Mouse (Mus musculus): Measurements from ENCODE around the gene Gabrb1. TPM values are rescaled to one million over a fixed set of nuclear protein-coding genes. Genes with fewer than 3 reads are reported as not detected.

The Gabrb1 gene
- polyA plus RNA-seq, 1 experiment = not detected

DNA sequence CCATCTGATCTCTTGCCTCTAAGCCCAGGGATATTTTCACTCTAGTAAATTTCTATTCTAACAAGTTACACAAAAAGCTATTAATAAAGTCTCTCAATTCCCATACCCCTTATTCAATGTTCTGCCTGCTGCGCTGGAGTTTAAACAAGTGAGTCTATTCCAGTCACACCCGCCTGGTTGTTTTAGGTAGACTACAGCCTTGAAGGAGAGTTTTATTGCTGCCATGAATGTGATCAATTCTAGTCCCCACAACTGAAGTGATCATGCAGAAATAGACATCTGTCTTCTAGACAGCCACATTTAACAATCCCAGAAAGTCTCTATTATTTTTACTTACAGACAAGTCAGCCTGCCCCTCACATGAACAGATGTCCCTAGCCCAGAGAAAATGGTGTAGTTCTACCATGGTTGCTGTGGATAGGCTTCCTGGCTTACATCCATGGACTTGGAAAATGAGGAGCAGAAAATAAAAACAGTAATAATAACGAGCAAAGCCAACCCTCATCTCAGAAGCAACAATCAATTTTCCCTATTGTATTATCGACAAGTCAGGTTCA is 307.0 kb downstream of the Gabrb1 start:
- H3K36me3 ChIP-seq (ENCODE audit: control insufficient read depth, insufficient read depth, low read length) = no peaks in the 10 kb centered on the region
- H3K4me3 ChIP-seq (ENCODE audit: extremely low read depth, insufficient read depth, insufficient read length) = no peak overlapping the region
- TF ChIP-seq CTCF (IDR thresholded peaks at IDR 0.05; ENCODE audit: extremely low read depth, insufficient read depth, insufficient read length, insufficient replicate concordance) (no peak), POLR2A (IDR thresholded peaks at IDR 0.05; ENCODE audit: low read depth, low read length) (no peak)
- no peaks in the 10 kb centered on the region for H3K27me3 ChIP-seq (ENCODE audit: control insufficient read depth, insufficient read depth, low read length)
- no peak for DNase-seq (ENCODE audit: low read depth in 1 of 2, low spot score in 2 of 2)
- 86% methylated on average over 4 of the region's 4 CpGs for WGBS
- no peaks in the 10 kb centered on the region for H3K4me1 ChIP-seq (ENCODE audit: control insufficient read depth, insufficient read depth, insufficient read length)
- no peak overlapping the region for H3K27ac ChIP-seq (ENCODE audit: insufficient read depth, low read length)

DNA sequence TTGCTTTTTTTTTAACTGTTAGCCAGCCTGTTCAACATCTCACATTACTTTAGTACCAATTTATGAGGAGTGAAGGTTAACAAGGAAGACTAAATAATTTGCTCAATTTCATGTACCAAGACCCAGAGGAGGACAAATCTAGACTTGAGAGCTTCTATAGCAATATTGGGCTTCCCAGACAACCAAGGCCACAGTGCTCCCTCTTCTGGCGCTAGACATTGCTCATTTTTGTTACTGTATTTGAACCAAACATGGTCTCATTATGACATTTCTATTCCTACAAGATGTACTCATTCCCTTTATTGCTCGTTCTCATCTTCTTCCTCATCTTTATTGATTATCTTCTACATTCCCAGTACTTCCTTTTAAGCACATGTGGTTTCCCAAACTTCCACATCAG is 307.6 kb downstream of the Gabrb1 start:
- DNase-seq (ENCODE audit: low read depth in 1 of 2, low spot score in 2 of 2) = no peak
- Histone ChIP-seq H3K4me3 (ENCODE audit: extremely low read depth, insufficient read depth, insufficient read length) (no peak overlapping the region; the same call in 1 of the 2 replicates), H3K36me3 (ENCODE audit: control insufficient read depth, insufficient read depth, low read length) (no peaks in the 10 kb centered on the region), H3K27ac (ENCODE audit: insufficient read depth, low read length) (no peak overlapping the region), H3K27me3 (ENCODE audit: control insufficient read depth, insufficient read depth, low read length) (no peaks in the 10 kb centered on the region), H3K4me1 (ENCODE audit: control insufficient read depth, insufficient read depth, insufficient read length) (no peaks in the 10 kb centered on the region)
- WGBS = 60% methylated on average over 2 of the region's 2 CpGs
- TF ChIP-seq POLR2A (IDR thresholded peaks at IDR 0.05; ENCODE audit: low read depth, low read length) (no peak), CTCF (IDR thresholded peaks at IDR 0.05; ENCODE audit: extremely low read depth, insufficient read depth, insufficient read length, insufficient replicate concordance) (no peak)

DNA sequence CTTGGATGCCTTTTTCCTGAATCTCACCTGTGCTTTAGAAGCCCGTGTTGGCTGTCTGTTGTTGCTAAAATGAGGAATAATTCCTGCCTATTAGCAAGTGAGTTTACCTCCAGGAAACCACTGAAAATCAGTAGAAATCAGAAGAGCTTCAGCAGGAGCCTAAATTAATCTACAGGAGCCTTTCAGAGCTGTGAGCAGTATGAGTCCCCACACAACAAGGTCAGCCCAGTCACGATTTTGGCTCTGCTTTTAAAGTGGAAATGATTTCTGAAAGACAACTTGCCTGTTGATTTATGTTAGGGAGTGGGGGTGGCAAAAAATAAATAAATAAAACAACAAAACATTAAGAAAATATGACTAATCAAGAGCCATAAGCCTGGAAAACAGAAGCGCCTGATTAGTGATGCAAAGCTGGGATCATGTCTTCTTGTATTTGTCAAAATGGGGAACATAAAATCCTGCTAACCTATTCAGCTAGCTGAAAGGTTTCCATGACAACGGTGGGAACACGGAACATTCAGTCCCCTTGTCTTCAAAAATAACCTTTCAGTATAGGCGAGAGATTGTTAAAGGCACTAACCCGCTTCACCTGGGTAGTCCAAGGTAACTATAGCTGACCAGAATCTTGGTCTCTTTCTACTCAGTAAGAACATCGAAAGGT is 312.4 kb downstream of the Gabrb1 start:
- no peaks in the 10 kb centered on the region for H3K36me3 ChIP-seq (ENCODE audit: control insufficient read depth, insufficient read depth, low read length)
- H3K27ac ChIP-seq (ENCODE audit: insufficient read depth, low read length) = no peak overlapping the region
- H3K4me3 ChIP-seq (ENCODE audit: extremely low read depth, insufficient read depth, insufficient read length) = no peak overlapping the region
- no peaks in the 10 kb centered on the region for H3K4me1 ChIP-seq (ENCODE audit: control insufficient read depth, insufficient read depth, insufficient read length)
- no peak for TF ChIP-seq POLR2A (IDR thresholded peaks at IDR 0.05; ENCODE audit: low read depth, low read length)
- no peak for TF ChIP-seq CTCF (IDR thresholded peaks at IDR 0.05; ENCODE audit: extremely low read depth, insufficient read depth, insufficient read length, insufficient replicate concordance)
- no peak for DNase-seq (ENCODE audit: low read depth in 1 of 2, low spot score in 2 of 2)
- H3K27me3 ChIP-seq (ENCODE audit: control insufficient read depth, insufficient read depth, low read length) = no peaks in the 10 kb centered on the region
- WGBS = 72% methylated on average over 8 of the region's 8 CpGs

DNA sequence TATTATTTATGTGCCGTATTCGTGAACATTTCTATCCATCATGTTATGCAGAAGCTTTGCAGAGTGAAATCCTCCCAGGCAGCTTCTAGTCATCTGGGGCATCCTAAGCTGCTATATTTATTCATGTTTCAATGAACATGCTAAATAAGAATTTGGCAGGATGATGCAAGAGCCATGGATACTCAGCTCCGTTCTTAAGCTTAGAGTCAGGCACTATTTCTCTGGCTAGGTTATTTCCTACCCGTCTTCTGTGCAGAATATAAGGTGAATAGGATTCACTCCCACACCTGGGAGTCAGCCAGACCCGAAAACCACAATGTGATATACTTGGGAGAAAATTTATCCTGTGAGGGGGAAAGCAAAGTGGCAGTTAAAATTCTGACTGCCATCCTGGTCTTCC is 314.9 kb downstream of the Gabrb1 start:
- H3K27ac ChIP-seq (ENCODE audit: insufficient read depth, low read length) = no peak overlapping the region
- TF ChIP-seq CTCF (IDR thresholded peaks at IDR 0.05; ENCODE audit: extremely low read depth, insufficient read depth, insufficient read length, insufficient replicate concordance) (no peak), POLR2A (IDR thresholded peaks at IDR 0.05; ENCODE audit: low read depth, low read length) (no peak)
- H3K27me3 ChIP-seq (ENCODE audit: control insufficient read depth, insufficient read depth, low read length) = no peaks in the 10 kb centered on the region
- H3K36me3 ChIP-seq (ENCODE audit: control insufficient read depth, insufficient read depth, low read length) = no peaks in the 10 kb centered on the region
- WGBS = 74% methylated on average over 5 of the region's 5 CpGs
- no peak for DNase-seq (ENCODE audit: low read depth in 1 of 2, low spot score in 2 of 2)
- H3K4me3 ChIP-seq (ENCODE audit: extremely low read depth, insufficient read depth, insufficient read length) = no peak overlapping the region
- H3K4me1 ChIP-seq (ENCODE audit: control insufficient read depth, insufficient read depth, insufficient read length) = no peaks in the 10 kb centered on the region

DNA sequence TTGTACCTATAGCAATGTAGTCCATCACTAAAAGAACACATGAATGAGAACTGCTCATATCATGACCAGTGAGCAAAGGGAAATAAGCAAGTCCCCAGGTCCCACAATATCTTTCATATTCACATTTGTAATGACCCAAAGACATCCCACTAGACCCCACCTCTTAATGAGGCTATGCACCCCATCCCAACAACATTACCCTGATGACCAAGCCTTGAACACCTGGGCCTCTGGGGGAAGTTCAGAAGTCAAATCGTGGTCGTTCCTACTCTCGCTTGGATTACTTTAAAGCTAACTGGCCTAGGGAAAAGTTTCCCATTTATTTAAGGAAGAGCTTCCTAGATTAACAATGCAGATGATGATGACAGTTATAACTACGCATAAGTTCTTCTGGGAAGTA is 318.2 kb downstream of the Gabrb1 start:
- Histone ChIP-seq H3K4me3 (ENCODE audit: extremely low read depth, insufficient read depth, insufficient read length) (no peak overlapping the region), H3K27me3 (ENCODE audit: control insufficient read depth, insufficient read depth, low read length) (no peaks in the 10 kb centered on the region), H3K4me1 (ENCODE audit: control insufficient read depth, insufficient read depth, insufficient read length) (no peaks in the 10 kb centered on the region), H3K27ac (ENCODE audit: insufficient read depth, low read length) (no peak overlapping the region), H3K36me3 (ENCODE audit: control insufficient read depth, insufficient read depth, low read length) (no peaks in the 10 kb centered on the region)
- TF ChIP-seq CTCF (IDR thresholded peaks at IDR 0.05; ENCODE audit: extremely low read depth, insufficient read depth, insufficient read length, insufficient replicate concordance) (no peak), POLR2A (IDR thresholded peaks at IDR 0.05; ENCODE audit: low read depth, low read length) (no peak)
- WGBS = 87% methylated on average over 4 of the region's 4 CpGs
- no peak for DNase-seq (ENCODE audit: low read depth in 1 of 2, low spot score in 2 of 2)

DNA sequence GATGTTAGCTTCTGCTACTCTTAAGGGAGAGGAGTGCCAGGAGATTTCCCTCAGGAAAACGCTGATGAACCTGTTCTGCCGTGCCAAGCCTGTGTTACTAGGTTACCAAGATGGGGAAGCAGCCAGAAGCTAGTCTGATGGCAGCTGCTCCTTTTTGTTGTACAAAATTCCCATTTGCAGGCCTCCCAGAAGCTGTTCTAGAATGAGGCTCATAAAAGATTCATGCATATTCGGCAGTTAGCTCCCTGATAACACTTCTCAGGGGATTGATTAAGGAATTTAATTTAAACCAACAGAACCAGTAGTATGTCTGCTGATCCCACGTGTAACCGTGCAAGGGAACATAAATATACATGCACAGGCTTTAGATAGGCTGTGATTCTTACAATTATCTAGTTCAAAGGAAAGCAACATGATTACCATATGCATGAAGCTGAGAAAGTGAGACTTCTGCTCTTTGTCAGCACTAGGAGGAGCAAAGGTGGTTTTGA is 318.7 kb downstream of the Gabrb1 start:
- Histone ChIP-seq H3K27me3 (ENCODE audit: control insufficient read depth, insufficient read depth, low read length) (no peaks in the 10 kb centered on the region), H3K27ac (ENCODE audit: insufficient read depth, low read length) (no peak overlapping the region), H3K4me3 (ENCODE audit: extremely low read depth, insufficient read depth, insufficient read length) (no peak overlapping the region), H3K36me3 (ENCODE audit: control insufficient read depth, insufficient read depth, low read length) (no peaks in the 10 kb centered on the region), H3K4me1 (ENCODE audit: control insufficient read depth, insufficient read depth, insufficient read length) (no peaks in the 10 kb centered on the region)
- no peak for DNase-seq (ENCODE audit: low read depth in 1 of 2, low spot score in 2 of 2)
- TF ChIP-seq POLR2A (IDR thresholded peaks at IDR 0.05; ENCODE audit: low read depth, low read length) (no peak), CTCF (IDR thresholded peaks at IDR 0.05; ENCODE audit: extremely low read depth, insufficient read depth, insufficient read length, insufficient replicate concordance) (no peak)
- WGBS = 77% methylated on average over 5 of the region's 5 CpGs

DNA sequence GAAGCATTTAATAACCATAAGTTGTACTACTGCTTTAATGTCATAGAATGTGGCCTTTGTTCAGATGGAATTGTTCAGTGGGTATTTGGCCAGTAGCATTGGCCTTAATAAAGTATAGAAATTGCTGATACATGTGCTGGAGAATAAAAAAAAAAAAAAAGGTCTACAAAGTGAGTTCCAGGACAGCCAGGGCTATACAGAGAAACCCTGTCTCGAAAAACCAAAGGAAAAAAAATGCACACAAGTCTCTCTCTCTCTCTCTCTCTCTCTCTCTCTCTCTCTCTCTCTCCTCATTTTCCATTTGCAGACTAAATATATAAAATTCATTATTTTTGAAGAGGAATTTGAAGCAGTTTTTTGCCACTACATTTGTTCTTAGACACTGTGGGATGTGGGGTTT is 328.6 kb downstream of the Gabrb1 start:
- 39% methylated on average over 1 of the region's 1 CpGs for WGBS
- Histone ChIP-seq H3K4me3 (ENCODE audit: extremely low read depth, insufficient read depth, insufficient read length) (no peak overlapping the region), H3K4me1 (ENCODE audit: control insufficient read depth, insufficient read depth, insufficient read length) (no peaks in the 10 kb centered on the region), H3K27ac (ENCODE audit: insufficient read depth, low read length) (no peak overlapping the region), H3K27me3 (ENCODE audit: control insufficient read depth, insufficient read depth, low read length) (no peaks in the 10 kb centered on the region), H3K36me3 (ENCODE audit: control insufficient read depth, insufficient read depth, low read length) (no peaks in the 10 kb centered on the region)
- TF ChIP-seq POLR2A (IDR thresholded peaks at IDR 0.05; ENCODE audit: low read depth, low read length) (no peak), CTCF (IDR thresholded peaks at IDR 0.05; ENCODE audit: extremely low read depth, insufficient read depth, insufficient read length, insufficient replicate concordance) (no peak)
- no peak for DNase-seq (ENCODE audit: low read depth in 1 of 2, low spot score in 2 of 2)

Measured in spleen, adult 2 months (tissue).